Mouse (Mus musculus) megakaryocyte, adult 5-6 weeks (primary cell): ENCODE measurements at regions not wholly inside any gene's neighbourhood (a gene's known extent, or its start where the extent isn't known, plus 50 kb on each side); places are given as distances from the start of the nearest gene placed in this dataset.
"Not testable (repeated sequence)": the region's sequence is repeated elsewhere in the genome, so short reads cannot be mapped to it uniquely, and the experiment has no call there.

Experiments used
- ATAC-seq: 2 replicates; pipeline ENCODE4 v1.8.0; 2016; ENCODE audit warnings: mild to moderate bottlenecking, inconsistent platforms; ENCODE audit not compliant: poor library complexity, severe bottlenecking

GRCm38 (mm10) chr13:5697329-5697728, 164.0 kb upstream of the Klf6 start:
- not testable (repeated sequence) for ATAC-seq

DNA sequence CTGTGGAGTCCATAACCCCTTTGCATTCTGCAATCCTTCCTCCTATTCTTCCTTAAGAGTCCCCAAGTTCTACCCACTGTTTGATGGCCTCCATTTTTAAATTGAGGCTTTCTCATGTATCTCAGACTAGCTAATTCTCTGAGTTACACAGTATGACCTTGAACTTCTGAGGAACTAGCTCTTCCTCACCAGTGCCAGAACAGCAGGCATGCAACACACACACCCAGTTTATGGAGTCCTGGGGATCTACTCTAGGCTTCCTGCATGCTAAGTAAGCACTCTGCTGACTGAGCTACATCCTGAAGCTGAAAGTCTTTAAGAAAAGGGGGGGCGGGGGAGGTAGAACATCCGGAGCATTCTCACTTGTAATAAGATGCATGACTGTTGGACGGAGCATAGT, 159.2 kb upstream of the Klf6 start:
- ATAC-seq = no peak

- ATAC-seq = peak; percentile 40
Measured at GRCm38 (mm10) chr13:5704991-5705390, 156.3 kb upstream of the Klf6 start.

DNA sequence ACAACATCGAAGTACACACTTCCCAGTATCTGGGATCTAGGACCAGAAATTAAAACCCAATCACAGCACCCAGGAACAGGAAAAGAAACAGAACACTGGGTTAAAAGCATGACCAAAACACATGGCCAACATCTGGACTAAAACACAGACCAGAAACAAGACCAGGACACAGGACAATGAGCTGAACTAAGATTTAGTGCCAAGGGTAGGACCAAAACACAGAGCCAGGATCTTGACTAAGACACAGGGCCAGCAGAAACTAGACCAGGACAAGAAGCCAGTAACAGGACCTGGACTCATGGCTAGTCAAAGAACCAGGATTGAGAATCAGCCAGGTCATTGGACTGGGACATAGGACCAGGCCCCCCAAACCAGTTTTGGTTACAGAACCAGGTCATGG, 149.6 kb upstream of the Klf6 start:
- ATAC-seq = no peak

DNA sequence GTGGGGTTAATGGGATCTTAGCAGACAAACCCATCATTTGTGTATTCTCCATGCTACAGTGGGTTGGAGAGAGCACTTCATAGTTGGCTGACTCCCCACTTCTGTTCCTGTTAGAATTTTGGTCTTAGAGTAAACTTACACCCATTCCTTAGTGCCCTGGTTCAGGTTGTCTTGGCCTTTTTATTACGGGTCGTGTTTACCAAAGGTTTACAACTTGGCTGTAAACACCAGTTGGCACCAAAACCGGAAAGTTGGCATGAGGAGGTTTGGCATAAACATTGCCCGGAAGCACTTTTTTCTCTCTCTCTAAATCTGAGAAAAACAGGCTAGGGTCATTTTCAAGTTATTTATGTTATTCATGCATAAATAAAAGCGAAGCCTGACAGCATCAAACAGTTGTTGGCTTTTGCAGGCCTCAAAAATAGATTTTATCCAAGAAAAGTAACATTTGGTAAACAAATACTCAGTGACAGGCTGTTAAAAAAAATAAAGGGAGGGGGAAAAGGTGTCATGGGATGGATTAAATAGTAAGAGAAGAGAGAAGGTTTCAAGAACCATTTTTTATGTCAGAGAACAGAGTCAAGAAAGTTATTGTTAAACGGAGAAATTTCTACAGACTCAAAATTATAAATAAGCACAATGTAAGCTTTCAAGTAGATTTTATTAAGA, 148.0 kb upstream of the Klf6 start:
- ATAC-seq = no peak

DNA sequence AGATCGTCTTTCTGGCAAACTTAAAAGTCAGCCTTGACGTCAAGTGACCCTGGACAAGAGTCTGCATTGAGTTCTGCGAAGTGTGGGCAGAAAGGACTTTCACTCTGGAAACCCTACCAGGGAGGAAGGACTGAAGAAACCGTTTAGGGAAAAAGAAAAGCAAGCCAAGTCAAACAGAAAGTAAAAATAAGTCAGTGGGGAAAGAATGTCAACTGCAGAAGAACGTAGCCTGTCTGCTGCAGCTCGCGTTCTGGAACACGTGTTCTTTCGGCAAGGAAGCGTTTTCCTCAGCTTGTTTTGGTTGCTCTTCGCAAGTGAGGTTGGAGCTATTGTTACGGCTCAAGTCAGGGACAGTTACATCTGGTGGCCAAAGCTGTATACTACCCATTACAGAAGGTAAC, 147.1 kb upstream of the Klf6 start:
- ATAC-seq = peak; percentile 62

- no peak for ATAC-seq
Measured at GRCm38 (mm10) chr13:5714793-5715192, 146.5 kb upstream of the Klf6 start.

- peak; percentile 68 for ATAC-seq
Measured at GRCm38 (mm10) chr13:5716749-5717148, 144.5 kb upstream of the Klf6 start.

- no peak for ATAC-seq
Measured at GRCm38 (mm10) chr13:5723319-5723718, 138.0 kb upstream of the Klf6 start.

GRCm38 (mm10) chr13:5724364-5724763, 136.9 kb upstream of the Klf6 start:
- ATAC-seq = no peak

GRCm38 (mm10) chr13:5725984-5726383, 135.3 kb upstream of the Klf6 start:
- ATAC-seq = peak; percentile 96

- ATAC-seq = peak; percentile 45
Measured at GRCm38 (mm10) chr13:5726446-5726845, 134.8 kb upstream of the Klf6 start.

DNA sequence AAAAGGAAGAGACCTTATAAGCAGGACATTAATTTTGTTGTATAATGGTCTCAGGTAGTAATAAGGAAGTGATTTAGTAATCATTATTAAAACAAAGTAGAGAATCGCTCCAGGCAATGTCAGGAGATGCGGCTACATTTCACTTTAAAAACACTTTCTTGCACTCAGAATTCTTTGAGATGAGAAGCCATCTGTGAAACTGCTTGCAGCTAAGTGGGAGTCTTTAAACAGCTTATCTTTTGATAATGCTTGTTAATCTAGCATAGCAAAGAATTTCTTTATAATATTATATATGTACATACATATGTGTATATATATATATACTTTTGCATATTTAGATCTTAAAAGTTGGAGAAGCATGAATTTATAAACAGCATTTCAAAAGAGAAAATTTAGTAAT, 133.1 kb upstream of the Klf6 start:
- ATAC-seq = no peak

DNA sequence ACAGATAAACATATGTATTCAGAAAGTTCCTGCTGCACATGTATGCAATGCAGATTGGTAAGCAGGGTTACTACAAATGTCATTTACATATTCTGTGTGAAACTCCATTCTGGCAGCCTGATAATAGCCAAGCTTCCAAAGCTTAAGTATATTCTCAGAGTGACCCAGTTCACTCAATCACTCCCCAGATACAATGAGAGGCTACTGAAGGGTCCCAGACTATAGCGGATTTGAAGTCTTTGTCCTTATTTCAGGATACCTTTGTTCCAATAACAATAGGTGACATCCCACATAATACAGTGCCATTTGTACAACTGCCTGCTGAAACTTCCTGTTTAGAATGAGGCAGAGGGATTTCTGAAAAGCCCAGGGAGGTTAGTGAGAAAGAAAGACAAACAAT, 132.5 kb upstream of the Klf6 start:
- no peak for ATAC-seq

GRCm38 (mm10) chr13:5729426-5730068, 131.7 kb upstream of the Klf6 start:
- no peak for ATAC-seq

DNA sequence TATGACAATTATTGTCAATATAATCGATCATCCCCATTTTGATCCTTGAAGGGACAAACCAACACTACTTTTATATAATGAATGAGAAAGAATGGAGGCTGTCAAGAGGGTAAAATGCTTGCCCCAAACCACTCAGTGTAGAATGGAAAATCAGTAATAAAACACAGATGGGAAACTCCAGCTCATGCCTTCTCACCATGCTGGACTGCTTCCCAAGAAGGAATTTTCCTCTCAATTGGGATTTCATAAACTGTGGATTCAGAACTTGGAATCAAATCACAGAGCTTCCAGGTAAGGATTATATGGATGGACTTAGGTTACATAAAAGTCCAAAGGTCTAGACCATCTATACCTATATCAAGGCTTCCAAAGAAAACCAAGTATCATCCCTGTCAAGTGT, 129.1 kb upstream of the Klf6 start:
- ATAC-seq = no peak

GRCm38 (mm10) chr13:5735027-5735624, 126.2 kb upstream of the Klf6 start:
- no peak; the same call in 1 of the 2 replicates for ATAC-seq

- no peak for ATAC-seq
Measured at GRCm38 (mm10) chr13:5736472-5736871, 124.8 kb upstream of the Klf6 start.

DNA sequence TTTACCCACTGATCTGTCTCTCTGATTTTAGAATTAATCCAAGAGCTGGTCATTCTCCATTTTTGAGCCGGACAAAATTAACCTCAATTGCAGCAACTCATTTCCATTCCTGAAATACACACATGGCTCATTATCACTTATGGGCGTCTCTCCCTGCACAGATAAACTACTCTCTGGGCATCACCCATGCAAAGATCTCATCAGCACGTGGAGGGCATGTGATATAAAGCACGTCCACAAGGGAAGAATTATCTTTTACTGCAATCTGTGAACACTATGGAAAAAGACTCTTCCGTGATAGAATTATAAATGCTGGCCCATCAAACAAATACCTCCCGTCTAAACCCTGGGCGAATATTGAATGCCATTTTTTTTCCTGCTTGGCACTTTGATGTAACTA, 124.1 kb upstream of the Klf6 start:
- ATAC-seq = no peak

DNA sequence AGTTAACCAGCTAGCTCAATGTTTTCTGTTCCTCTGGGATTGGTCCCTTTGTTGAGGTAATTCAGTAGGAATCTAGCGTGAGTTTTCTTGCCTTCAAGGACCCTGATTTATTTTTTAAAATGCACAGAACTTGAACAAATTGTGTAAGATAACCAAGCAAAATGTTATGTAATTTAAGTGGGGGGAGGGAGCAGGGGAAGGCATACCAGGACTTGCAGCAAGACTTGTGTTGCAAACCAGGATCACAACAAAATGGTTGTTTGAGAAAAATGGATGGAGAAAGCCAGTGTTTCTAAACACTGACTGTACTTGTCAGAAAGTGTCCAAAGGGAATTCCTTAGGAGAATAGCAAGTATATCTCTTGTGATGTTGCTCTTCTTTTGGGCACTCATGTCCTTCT, 120.5 kb upstream of the Klf6 start:
- ATAC-seq = peak; percentile 34; the same call in 1 of the 2 replicates

GRCm38 (mm10) chr13:5744949-5745348, 116.3 kb upstream of the Klf6 start:
- ATAC-seq = no peak

DNA sequence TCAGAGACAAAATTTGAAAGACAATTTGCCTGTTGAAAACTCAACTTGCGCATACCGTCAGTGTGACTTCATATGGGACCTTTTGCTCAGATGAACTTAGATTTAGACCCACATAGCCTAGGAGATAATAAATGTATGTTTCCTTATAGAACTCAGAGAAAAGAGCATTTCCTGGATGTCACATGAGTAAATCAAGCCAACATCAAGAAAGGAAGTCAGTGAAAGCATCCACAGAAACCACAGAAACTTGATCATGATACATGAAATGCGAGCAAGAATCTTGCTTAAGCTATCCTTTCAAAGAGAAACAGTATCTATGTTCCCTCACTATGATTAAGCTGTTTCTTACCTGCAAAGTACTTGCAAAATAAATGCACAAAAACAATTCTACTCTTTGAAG, 104.1 kb upstream of the Klf6 start:
- peak; percentile 51 for ATAC-seq
